ENCODE assay signal across 8 mouse cellular contexts in the genomic region with DNA sequence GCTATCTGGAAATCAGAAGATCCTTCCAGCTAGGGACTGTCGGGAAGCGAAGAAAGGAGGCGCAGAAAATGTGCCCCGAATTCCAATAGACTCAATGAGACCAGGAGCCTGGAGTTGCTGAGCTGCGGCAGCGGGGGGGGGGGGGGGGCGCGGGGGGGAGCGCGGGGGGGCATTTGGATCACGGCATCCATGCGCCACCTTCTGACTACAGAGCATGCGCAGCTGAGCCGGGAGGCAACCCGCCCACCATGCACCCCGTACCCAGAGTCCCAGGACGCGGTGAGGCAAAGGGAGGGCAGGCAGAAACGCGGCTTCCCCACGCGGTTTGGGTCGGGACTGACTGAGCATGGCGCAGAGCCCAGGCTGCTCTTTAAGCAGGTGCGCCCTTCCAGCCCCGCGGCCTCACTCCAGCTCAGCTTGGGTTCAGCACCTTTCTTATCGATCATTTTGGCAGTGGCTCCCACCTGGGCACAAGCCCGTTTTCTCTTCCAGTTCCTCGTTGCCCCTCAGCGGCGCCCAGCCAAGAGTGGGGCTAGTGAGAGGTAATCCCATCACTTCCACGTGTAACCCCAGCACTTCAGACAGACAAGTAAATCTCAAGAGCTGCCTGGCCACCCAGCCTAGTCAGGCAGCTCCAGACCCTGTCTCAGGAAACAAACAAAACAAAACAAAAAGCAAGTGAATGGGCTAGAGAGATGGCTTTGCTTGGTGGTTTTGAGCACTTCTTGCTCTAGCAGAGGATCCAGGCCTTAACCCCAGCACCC. TPM values are rescaled to one million over a fixed set of nuclear protein-coding genes. Genes with fewer than 3 reads are reported as not detected.
DNase-seq lines count a peak whose midpoint lies in the region; ATAC-seq and TF ChIP-seq lines count a peak whose summit lies in the region.

No protein-coding gene starts in this region.

- peak overlapping the region; percentile 64 for H3K9ac ChIP-seq in forebrain, embryonic 15.5 days (replicated peaks)
- peak overlapping the region; percentile 78 for H3K9ac ChIP-seq in hindbrain, embryonic 13.5 days

- intact Hi-C loops in left cerebral cortex, adult 2 months (cut with DNase I) = no loop called here

- H3K27me3 ChIP-seq in forebrain, embryonic 15.5 days = no peaks in the 10 kb centered on the region
- no peaks in the 10 kb centered on the region for H3K27me3 ChIP-seq in hindbrain, embryonic 13.5 days

- under 1% methylated on average over 24 of the region's 33 CpGs for WGBS in forebrain, embryonic 15.5 days
- WGBS in hindbrain, embryonic 13.5 days = under 1% methylated on average over 27 of the region's 33 CpGs

- peak overlapping the region; percentile 52 for H3K4me3 ChIP-seq in forebrain, embryonic 15.5 days
- H3K4me3 ChIP-seq in hindbrain, embryonic 13.5 days = peak overlapping the region; percentile 54
- peak overlapping the region; percentile 51 for H3K4me3 ChIP-seq in left cerebral cortex, adult 2 months

- peak; percentile 8; the same call in 1 of the 2 replicates for TF ChIP-seq CTCF in left cerebral cortex, adult 2 months (IDR thresholded peaks at IDR 0.05)

- peak overlapping the region; percentile 66 for H3K4me2 ChIP-seq in forebrain, embryonic 15.5 days (replicated peaks)
- H3K4me2 ChIP-seq in hindbrain, embryonic 13.5 days = peak overlapping the region; percentile 75

- H3K4me1 ChIP-seq in forebrain, embryonic 15.5 days = peaks cover 4% of the 10 kb centered on the region; the same call in 1 of the 2 replicates
- H3K4me1 ChIP-seq in hindbrain, embryonic 13.5 days (replicated peaks) = peaks cover 7% of the 10 kb centered on the region; the same call in 1 of the 2 replicates

- H3K36me3 ChIP-seq in forebrain, embryonic 15.5 days = no peaks in the 10 kb centered on the region
- no peaks in the 10 kb centered on the region for H3K36me3 ChIP-seq in hindbrain, embryonic 13.5 days

- peak; percentile 89 for ATAC-seq in forebrain, embryonic 15.5 days (replicated peaks)
- peak; percentile 91 for ATAC-seq in hindbrain, embryonic 13.5 days (ENCODE audit: low FRiP score)

- H3K9me3 ChIP-seq in forebrain, embryonic 15.5 days = no peaks in the 10 kb centered on the region
- H3K9me3 ChIP-seq in hindbrain, embryonic 13.5 days = no peaks in the 10 kb centered on the region

- H3K27ac ChIP-seq in forebrain, embryonic 15.5 days (replicated peaks) = peak overlapping the region; percentile 65
- peak overlapping the region; percentile 82 for H3K27ac ChIP-seq in hindbrain, embryonic 13.5 days
- peak overlapping the region; percentile 70 for H3K27ac ChIP-seq in left cerebral cortex, adult 2 months

- DNase-seq in A20 (ENCODE audit: low read depth, low spot score) = peak; percentile 21
- DNase-seq in adrenal gland, postnatal 25 days = peak; percentile 64
- peak; percentile 60 to 61 for DNase-seq in left cerebral cortex, adult 2 months (ENCODE audit: extremely low spot score in 1 of 2, low spot score in 2 of 2)
- DNase-seq in lung, postnatal 25 days (ENCODE audit: low spot score) = peak; percentile 12
- peak; percentile 78 for DNase-seq in retina, postnatal 1 day
- no peak for DNase-seq in natural killer cell, adult 2 months (ENCODE audit: low spot score in 2 of 2)

RNA-seq across cellular contexts. Expression of a gene that starts 21.5 kb away (rescaled TPM):
- 244 and 270 TPM in 2 replicates for total RNA-seq in adrenal gland, postnatal 25 days (2021)
- polyA plus RNA-seq in forebrain, embryonic 15.5 days (2015; fragmentation: Nextera tagmentation; extraction: Ambion mirVana) = 98.9 and 99.5 TPM in 2 replicates
- polyA plus RNA-seq in hindbrain, embryonic 13.5 days (2015; fragmentation: Nextera tagmentation; extraction: Ambion mirVana) = 82.3 and 82.9 TPM in 2 replicates
- 100 to 1,000 TPM; 163 to 167 TPM for total RNA-seq in left cerebral cortex, adult 2 months (2021)

RNA-seq across cellular contexts. Expression of a gene that starts 24.1 kb away (rescaled TPM):
- total RNA-seq in adrenal gland, postnatal 25 days (2021) = 1.5 and 1.8 TPM in 2 replicates
- polyA plus RNA-seq in forebrain, embryonic 15.5 days (2015; fragmentation: Nextera tagmentation; extraction: Ambion mirVana) = 3.5 and 7.6 TPM in 2 replicates
- polyA plus RNA-seq in hindbrain, embryonic 13.5 days (2015; fragmentation: Nextera tagmentation; extraction: Ambion mirVana) = 7.6 and 14.2 TPM in 2 replicates
- total RNA-seq in left cerebral cortex, adult 2 months (2021) = under 1 TPM; 0.33 to 0.38 TPM

RNA-seq across cellular contexts. Expression of a gene that starts 47.8 kb away (rescaled TPM):
- total RNA-seq in adrenal gland, postnatal 25 days (2021) = 0.36 and 1.00 TPM in 2 replicates
- 1.9 and 3.9 TPM in 2 replicates for polyA plus RNA-seq in forebrain, embryonic 15.5 days (2015; fragmentation: Nextera tagmentation; extraction: Ambion mirVana)
- 4.0 and 6.2 TPM in 2 replicates for polyA plus RNA-seq in hindbrain, embryonic 13.5 days (2015; fragmentation: Nextera tagmentation; extraction: Ambion mirVana)
- under 1 TPM in 1 of 2 experiments, not detected in 1; 0.29 TPM for total RNA-seq in left cerebral cortex, adult 2 months (2021)

RNA-seq across cellular contexts. Expression of a gene that starts 48.1 kb away (rescaled TPM):
- 75.2 and 78.7 TPM in 2 replicates for total RNA-seq in adrenal gland, postnatal 25 days (2021)
- polyA plus RNA-seq in forebrain, embryonic 15.5 days (2015; fragmentation: Nextera tagmentation; extraction: Ambion mirVana) = 4.9 and 6.9 TPM in 2 replicates
- polyA plus RNA-seq in hindbrain, embryonic 13.5 days (2015; fragmentation: Nextera tagmentation; extraction: Ambion mirVana) = 8.3 and 9.3 TPM in 2 replicates
- 10 to 100 TPM; 16.4 to 22.8 TPM for total RNA-seq in left cerebral cortex, adult 2 months (2021)

Comparison
In these comparisons a context has a peak if more than half of its experiments do, and no peak if none do; other contexts are left out.
1. DNase-seq: peak in A20 (single experiment), adrenal gland, postnatal 25 days (single experiment), left cerebral cortex, adult 2 months (2 of 2), lung, postnatal 25 days (single experiment) and retina, postnatal 1 day (single experiment); none in natural killer cell, adult 2 months (0 of 2).
2. Peak in every context shown above with its lines, with median percentiles within 50 percentile points of each other: H3K27ac ChIP-seq and H3K4me3 ChIP-seq.